Mouse (Mus musculus): ENCODE measurements around the gene Crb1.

DNA sequence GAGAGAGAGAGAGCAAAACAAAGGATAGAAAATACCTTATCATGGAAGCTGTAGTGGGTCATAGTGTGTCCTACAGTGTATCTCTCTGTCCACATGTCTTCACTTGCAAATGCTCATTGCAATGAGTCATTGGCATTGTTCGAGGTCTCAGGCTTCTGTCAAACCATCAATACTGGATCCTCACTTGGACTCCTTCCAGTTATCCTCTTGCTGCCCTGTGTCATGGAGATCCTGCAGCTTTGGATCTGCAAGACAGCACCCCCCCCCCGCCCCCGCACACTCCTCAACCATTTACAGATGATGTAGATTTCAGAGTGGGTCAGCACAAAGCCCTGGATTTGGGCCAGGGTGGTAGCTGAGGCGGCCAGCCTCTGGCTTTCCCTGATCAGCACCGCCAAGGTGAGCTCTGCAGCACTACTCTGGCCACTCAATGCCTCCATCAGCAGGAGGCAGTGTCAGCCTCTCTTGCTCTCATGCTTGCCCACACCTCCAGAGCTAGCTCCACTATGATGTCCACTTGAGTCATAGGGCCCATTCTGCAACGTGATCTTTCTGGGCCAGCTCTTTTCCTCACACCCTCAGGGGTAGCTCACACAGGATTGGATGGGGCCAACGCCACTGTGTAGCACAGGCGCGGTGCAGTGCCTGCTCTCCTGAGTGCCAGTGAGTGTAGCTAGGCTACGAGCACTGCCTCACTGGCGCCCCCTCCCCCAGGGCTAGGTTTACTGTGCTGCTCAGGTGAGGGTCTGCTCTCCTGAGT lies 2.1 kb upstream of the Crb1 start:
- TF ChIP-seq EP300 (IDR thresholded peaks at IDR 0.05; ENCODE audit: low read depth): no peak
- no peak for TF ChIP-seq CTCF (IDR thresholded peaks at IDR 0.05; ENCODE audit: low read depth)

All from liver, embryonic 14.5 days (tissue).